Mouse (Mus musculus): ENCODE data around the gene Gm43517. TPM values are rescaled to one million over a fixed set of nuclear protein-coding genes. Genes with fewer than 3 reads are reported as not detected.

The Gm43517 gene
- polyA plus RNA-seq, 1 experiment from 2014 or later = not detected

- Histone ChIP-seq H3K4me3 (no peak overlapping the region), H3K4me2 (no peak overlapping the region), H3K9ac (no peak overlapping the region), H3K36me3 (no peaks in the 10 kb centered on the region), H3K4me1 (replicated peaks) (peaks cover 12% of the 10 kb centered on the region), H3K27ac (replicated peaks) (no peak overlapping the region), H3K9me3 (no peaks in the 10 kb centered on the region), H3K27me3 (peaks cover 91% of the 10 kb centered on the region)
- WGBS = 23% methylated on average over 3 of the region's 3 CpGs
- no peak for ATAC-seq (ENCODE audit: low read depth)
Observed at GRCm38 (mm10) chr12:49398636-49399035, 13.7 kb downstream of the Gm43517 start.

- Histone ChIP-seq H3K4me2 (no peak overlapping the region), H3K27ac (replicated peaks) (no peak overlapping the region), H3K9ac (no peak overlapping the region), H3K36me3 (no peaks in the 10 kb centered on the region), H3K9me3 (no peaks in the 10 kb centered on the region), H3K27me3 (peaks cover 90% of the 10 kb centered on the region), H3K4me1 (replicated peaks) (peaks cover 12% of the 10 kb centered on the region), H3K4me3 (no peak overlapping the region)
- 2% methylated on average over 1 of the region's 1 CpGs for WGBS
- no peak for ATAC-seq (ENCODE audit: low read depth)
Observed at GRCm38 (mm10) chr12:49399611-49400010, 14.6 kb downstream of the Gm43517 start.

GRCm38 (mm10) chr12:49400036-49400852, 15.3 kb downstream of the Gm43517 start:
- Histone ChIP-seq H3K36me3 (no peaks in the 10 kb centered on the region), H3K9me3 (no peaks in the 10 kb centered on the region), H3K4me3 (no peak overlapping the region), H3K4me1 (replicated peaks) (peaks cover 12% of the 10 kb centered on the region), H3K4me2 (no peak overlapping the region), H3K9ac (no peak overlapping the region), H3K27ac (replicated peaks) (no peak overlapping the region), H3K27me3 (peaks cover 90% of the 10 kb centered on the region)
- WGBS = 2% methylated on average over 9 of the region's 9 CpGs
- ATAC-seq (ENCODE audit: low read depth) = peak; percentile 27; the same call in 1 of the 2 replicates

- H3K36me3 ChIP-seq = no peaks in the 10 kb centered on the region
- H3K27me3 ChIP-seq = peaks cover 86% of the 10 kb centered on the region
- no peaks in the 10 kb centered on the region for H3K9me3 ChIP-seq
- no peak overlapping the region for H3K9ac ChIP-seq
- peak; percentile 76 for ATAC-seq (ENCODE audit: low read depth)
- H3K4me1 ChIP-seq (replicated peaks) = peaks cover 12% of the 10 kb centered on the region
- H3K4me2 ChIP-seq = peak overlapping the region; percentile 66
- WGBS = under 1% methylated on average over 8 of the region's 8 CpGs
- H3K4me3 ChIP-seq = peak overlapping the region; percentile 37
- H3K27ac ChIP-seq (replicated peaks) = no peak overlapping the region
Observed at GRCm38 (mm10) chr12:49400853-49401118, 15.8 kb downstream of the Gm43517 start.

- no peaks in the 10 kb centered on the region for H3K36me3 ChIP-seq
- H3K4me2 ChIP-seq = peak overlapping the region; percentile 66
- peaks cover 12% of the 10 kb centered on the region for H3K4me1 ChIP-seq (replicated peaks)
- peak overlapping the region; percentile 54 for H3K9ac ChIP-seq
- WGBS = under 1% methylated on average over 68 of the region's 68 CpGs
- peak; percentile 77 for ATAC-seq (ENCODE audit: low read depth)
- H3K27ac ChIP-seq (replicated peaks) = no peak overlapping the region
- H3K9me3 ChIP-seq = no peaks in the 10 kb centered on the region
- peak overlapping the region; percentile 37 for H3K4me3 ChIP-seq
- peaks cover 82% of the 10 kb centered on the region for H3K27me3 ChIP-seq
Observed at GRCm38 (mm10) chr12:49401119-49401795, 16.3 kb downstream of the Gm43517 start.

- Histone ChIP-seq H3K27ac (replicated peaks) (no peak overlapping the region), H3K9ac (peak overlapping the region; percentile 54; the same call in 1 of the 2 replicates), H3K4me3 (peak overlapping the region; percentile 37), H3K27me3 (peaks cover 80% of the 10 kb centered on the region), H3K4me1 (replicated peaks) (peaks cover 12% of the 10 kb centered on the region), H3K36me3 (no peaks in the 10 kb centered on the region), H3K4me2 (peak overlapping the region; percentile 66), H3K9me3 (no peaks in the 10 kb centered on the region)
- WGBS = 0% methylated on average over 5 of the region's 5 CpGs
- no peak for ATAC-seq (ENCODE audit: low read depth)
Observed at GRCm38 (mm10) chr12:49401796-49402130, 16.8 kb downstream of the Gm43517 start.

- no peak overlapping the region for H3K4me3 ChIP-seq
- peaks cover 19% of the 10 kb centered on the region for H3K27me3 ChIP-seq
- H3K4me2 ChIP-seq = no peak overlapping the region
- no peaks in the 10 kb centered on the region for H3K4me1 ChIP-seq (replicated peaks)
- 66% methylated on average over 2 of the region's 2 CpGs for WGBS
- no peaks in the 10 kb centered on the region for H3K9me3 ChIP-seq
- H3K36me3 ChIP-seq = no peaks in the 10 kb centered on the region
- ATAC-seq (ENCODE audit: low read depth) = no peak
- no peak overlapping the region for H3K27ac ChIP-seq (replicated peaks)
- H3K9ac ChIP-seq = no peak overlapping the region
Observed at GRCm38 (mm10) chr12:49409833-49410232, 24.9 kb downstream of the Gm43517 start.

GRCm38 (mm10) chr12:49417963-49418362, 33.0 kb downstream of the Gm43517 start:
- H3K9me3 ChIP-seq = no peaks in the 10 kb centered on the region
- 79% methylated on average over 3 of the region's 3 CpGs for WGBS

More at GRCm38 (mm10) chr12:49417963-49418362, 33.0 kb downstream of the Gm43517 start:
- Histone ChIP-seq H3K36me3 (no peaks in the 10 kb centered on the region), H3K27ac (replicated peaks) (no peak overlapping the region), H3K9ac (no peak overlapping the region), H3K4me1 (replicated peaks) (no peaks in the 10 kb centered on the region), H3K27me3 (no peaks in the 10 kb centered on the region), H3K4me3 (no peak overlapping the region), H3K4me2 (no peak overlapping the region)
- ATAC-seq (ENCODE audit: low read depth) = no peak

Other genes starting within 250 kb of the Gm43517 start
- 0.06 and 0.29 TPM in 2 replicates for gene Foxg1, start 2.5 kb upstream of the Gm43517 start, polyA plus RNA-seq (2015; fragmentation: Nextera tagmentation; extraction: Ambion mirVana)